Mouse (Mus musculus) liver, embryonic 11.5 days (tissue): Measurements from ENCODE around the gene Cerk. TPM values are rescaled to one million over a fixed set of nuclear protein-coding genes. Genes with fewer than 3 reads are reported as not detected.

Experiments
- ATAC-seq: fragments of 200-750 bp; cut with Nextera tagmentation; replicated peaks from 2 replicates; pipeline ENCODE4 v1.8.0; 2017; ENCODE audit warnings: moderate number of reproducible peaks, mild to moderate bottlenecking, moderate TSS enrichment, moderate library complexity; ENCODE audit not compliant: low FRiP score
- DNase-seq: peaks from one replicate; pipeline ENCODE4 v3.0.0-alpha.2; 2017; ENCODE audit warnings: low spot score
- H3K27ac ChIP-seq: fragments of 300-500 bp; sonication (generic); 2 replicates; pipeline ENCODE4 v1.5.1; 2014; ENCODE audit warnings: mild to moderate bottlenecking, low read depth, low read length, control low read depth
- H3K27me3 ChIP-seq: fragments of 300-500 bp; sonication (generic); replicated peaks from 2 replicates; pipeline ENCODE4 v1.6.1; 2014; ENCODE audit warnings: low read length, mixed read lengths; ENCODE audit not compliant: control insufficient read depth, insufficient read depth
- H3K36me3 ChIP-seq: fragments of 300-500 bp; sonication (generic); 2 replicates; pipeline ENCODE4 v1.6.1; 2014; ENCODE audit warnings: mild to moderate bottlenecking, low read length, moderate library complexity, mixed read lengths; ENCODE audit not compliant: control insufficient read depth, insufficient read depth
- H3K4me1 ChIP-seq: fragments of 300-500 bp; sonication (generic); replicated peaks from 2 replicates; pipeline ENCODE4 v1.6.1; 2014; ENCODE audit warnings: low read length, mixed read lengths; ENCODE audit not compliant: control insufficient read depth, insufficient read depth
- H3K4me2 ChIP-seq: fragments of 300-500 bp; sonication (generic); 2 replicates; pipeline ENCODE4 v1.6.1; 2014; ENCODE audit warnings: mild to moderate bottlenecking, control low read depth, moderate library complexity
- H3K4me3 ChIP-seq: fragments of 300-500 bp; sonication (generic); 2 replicates; pipeline ENCODE4 v1.5.1; 2014; ENCODE audit warnings: low read depth, low read length, control low read depth
- H3K9ac ChIP-seq: fragments of 300-500 bp; sonication (generic); 2 replicates; pipeline ENCODE4 v1.6.1; 2014; ENCODE audit warnings: low read depth, low read length, control low read depth
- H3K9me3 ChIP-seq: fragments of 300-500 bp; sonication (generic); 2 replicates; pipeline ENCODE4 v1.6.1; 2016; ENCODE audit warnings: low read length, inconsistent platforms, mixed read lengths; ENCODE audit not compliant: control insufficient read depth
- WGBS: fragments of 180-500 bp; shearing (Covaris S2); extraction: QIAGEN DNeasy Blood & Tissue Kit; methylation state at CpG from one replicate; pipeline ENCODE4 v1.1.7; 2014; 5-methylcytosine and 5-hydroxymethylcytosine counted together
- polyA plus RNA-seq: library from polyadenylated mRNA; unstranded; fragments of >200 nt; fragmentation: Nextera tagmentation; extraction: Ambion mirVana; gene quantifications from 2 replicates; pipeline ENCODE4 v1.2.1, GENCODE M21; 2014

The Cerk gene
- polyA plus RNA-seq, 1 experiment from 2014 or later = 8.5 TPM

DNA sequence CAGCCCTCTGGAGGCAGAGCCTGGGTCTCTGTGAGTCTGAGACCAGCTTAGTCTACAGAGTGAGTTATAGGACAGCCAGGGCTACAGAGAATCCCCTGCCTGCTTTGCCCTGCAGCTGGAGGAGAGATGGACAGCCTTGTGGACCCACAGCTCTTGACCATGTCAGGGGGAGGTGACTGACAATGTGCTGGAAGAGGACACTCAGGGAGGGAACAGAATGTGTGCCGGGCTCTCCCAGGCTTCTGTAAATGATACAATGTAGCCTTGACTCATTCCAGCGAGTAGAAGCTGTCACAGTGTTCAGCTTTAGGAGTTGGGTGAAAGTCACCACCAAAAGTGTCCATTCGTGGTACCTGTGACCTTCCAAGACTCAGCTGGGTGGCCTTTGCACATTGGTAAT lies 4.4 kb upstream of the Cerk start:
- 79% methylated on average over 3 of the region's 3 CpGs for WGBS
- H3K4me3 ChIP-seq = no peak overlapping the region
- H3K27me3 ChIP-seq = peaks cover 9% of the 10 kb centered on the region; the same call in 1 of the 2 replicates
- H3K9me3 ChIP-seq = no peaks in the 10 kb centered on the region
- no peak overlapping the region for H3K27ac ChIP-seq
- no peak overlapping the region for H3K9ac ChIP-seq
- no peaks in the 10 kb centered on the region for H3K36me3 ChIP-seq
- peaks cover 8% of the 10 kb centered on the region for H3K4me1 ChIP-seq
- no peak overlapping the region for H3K4me2 ChIP-seq
- no peak for ATAC-seq
- no peak for DNase-seq

DNA sequence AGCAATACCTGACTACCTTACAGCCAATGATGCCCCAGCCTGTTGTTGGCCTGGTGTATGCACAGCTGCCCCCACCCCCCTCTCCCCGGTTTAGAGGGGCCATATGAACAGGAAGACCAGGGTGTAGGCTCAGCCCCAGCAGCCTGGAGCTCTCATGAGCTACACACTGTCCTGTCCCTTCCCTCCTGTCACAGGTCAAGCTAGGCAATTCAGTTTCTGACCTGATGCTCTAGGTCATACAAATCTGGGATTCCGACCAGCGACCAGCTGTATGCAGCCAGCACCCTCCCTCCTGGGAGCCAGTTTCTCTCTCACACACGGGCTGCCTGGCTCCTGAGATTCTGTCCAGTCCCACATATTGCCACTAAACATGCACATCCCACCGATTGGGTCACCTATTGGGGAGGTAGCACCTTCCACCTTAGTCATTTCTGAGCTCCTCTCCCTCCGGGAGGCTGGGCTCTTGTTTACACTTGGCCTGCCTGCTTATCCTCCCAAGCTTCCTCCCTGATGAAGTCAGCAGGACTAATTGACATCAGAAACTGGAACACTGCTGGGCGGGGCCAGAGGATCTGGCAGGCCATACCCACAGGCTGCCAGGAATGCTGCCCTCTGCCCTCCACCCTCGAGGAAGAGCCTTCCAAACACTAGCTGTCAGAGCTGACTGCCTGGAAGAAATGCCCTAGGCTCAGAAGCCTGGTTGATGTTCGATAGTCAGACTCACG lies 3.0 kb upstream of the Cerk start:
- no peak overlapping the region for H3K27ac ChIP-seq
- H3K4me1 ChIP-seq = peaks cover 12% of the 10 kb centered on the region
- no peaks in the 10 kb centered on the region for H3K36me3 ChIP-seq
- no peak overlapping the region for H3K9ac ChIP-seq
- no peaks in the 10 kb centered on the region for H3K9me3 ChIP-seq
- H3K27me3 ChIP-seq = peaks cover 15% of the 10 kb centered on the region
- WGBS = 37% methylated on average over 10 of the region's 10 CpGs
- ATAC-seq (no peak), DNase-seq (no peak)
- H3K4me2 ChIP-seq = no peak overlapping the region
- H3K4me3 ChIP-seq = no peak overlapping the region

DNA sequence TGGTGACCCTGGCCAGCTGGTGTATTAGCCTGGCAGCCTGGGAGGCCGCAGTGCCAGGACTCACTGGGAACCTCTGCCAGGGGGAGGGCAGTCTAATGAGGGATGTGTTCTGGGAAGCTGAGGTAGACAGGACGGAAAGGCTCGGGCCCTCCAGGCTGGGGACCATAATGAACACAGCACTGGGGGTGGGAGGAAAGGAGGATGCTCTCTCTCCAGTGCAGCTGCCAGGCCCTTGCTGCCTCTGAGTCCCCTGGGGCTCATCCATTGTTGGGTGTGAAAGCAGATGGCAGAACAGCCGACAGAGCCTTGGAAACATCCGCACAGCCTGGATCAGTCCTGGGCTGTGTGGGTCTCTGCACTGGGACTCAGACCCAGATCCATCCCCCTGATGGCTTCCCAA lies 2.2 kb upstream of the Cerk start:
- no peak overlapping the region for H3K9ac ChIP-seq
- no peaks in the 10 kb centered on the region for H3K36me3 ChIP-seq
- DNase-seq = no peak
- H3K9me3 ChIP-seq = no peaks in the 10 kb centered on the region
- H3K4me1 ChIP-seq = peaks cover 12% of the 10 kb centered on the region
- 69% methylated on average over 5 of the region's 5 CpGs for WGBS
- H3K27me3 ChIP-seq = peaks cover 15% of the 10 kb centered on the region
- ATAC-seq = no peak
- H3K27ac ChIP-seq = no peak overlapping the region
- H3K4me2 ChIP-seq = no peak overlapping the region
- H3K4me3 ChIP-seq = no peak overlapping the region

DNA sequence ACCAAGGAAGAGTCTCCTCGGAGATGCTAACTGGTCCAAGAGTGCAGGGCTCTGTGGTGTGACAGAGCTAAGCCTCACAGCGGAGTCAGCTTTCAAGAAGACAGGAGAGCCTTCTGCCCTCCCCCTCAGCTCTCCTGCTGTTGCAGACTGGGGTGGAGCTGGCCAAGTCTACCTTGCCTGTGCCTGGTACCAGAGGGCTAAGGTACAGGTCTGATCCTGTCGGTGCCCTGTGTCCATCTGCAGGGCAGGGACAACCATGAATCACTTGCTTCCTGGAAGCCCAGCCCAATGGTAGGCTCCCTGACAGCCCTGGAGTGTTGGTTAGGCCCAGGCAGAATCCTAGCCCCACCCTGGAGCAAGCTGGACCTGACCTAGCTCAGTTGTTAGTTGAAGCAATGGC lies 745 bp upstream of the Cerk start:
- no peak overlapping the region for H3K9ac ChIP-seq
- peak overlapping the region; percentile 94 for H3K4me2 ChIP-seq
- 42% methylated on average over 3 of the region's 3 CpGs for WGBS
- H3K4me1 ChIP-seq = peaks cover 23% of the 10 kb centered on the region
- no peak overlapping the region for H3K27ac ChIP-seq
- ATAC-seq (no peak), DNase-seq (no peak)
- H3K36me3 ChIP-seq = no peaks in the 10 kb centered on the region
- H3K27me3 ChIP-seq = peaks cover 15% of the 10 kb centered on the region
- 0 out of 2 replicates have a peak overlapping the region, but pooled peaks have one; percentile 80 for H3K4me3 ChIP-seq
- no peaks in the 10 kb centered on the region for H3K9me3 ChIP-seq

DNA sequence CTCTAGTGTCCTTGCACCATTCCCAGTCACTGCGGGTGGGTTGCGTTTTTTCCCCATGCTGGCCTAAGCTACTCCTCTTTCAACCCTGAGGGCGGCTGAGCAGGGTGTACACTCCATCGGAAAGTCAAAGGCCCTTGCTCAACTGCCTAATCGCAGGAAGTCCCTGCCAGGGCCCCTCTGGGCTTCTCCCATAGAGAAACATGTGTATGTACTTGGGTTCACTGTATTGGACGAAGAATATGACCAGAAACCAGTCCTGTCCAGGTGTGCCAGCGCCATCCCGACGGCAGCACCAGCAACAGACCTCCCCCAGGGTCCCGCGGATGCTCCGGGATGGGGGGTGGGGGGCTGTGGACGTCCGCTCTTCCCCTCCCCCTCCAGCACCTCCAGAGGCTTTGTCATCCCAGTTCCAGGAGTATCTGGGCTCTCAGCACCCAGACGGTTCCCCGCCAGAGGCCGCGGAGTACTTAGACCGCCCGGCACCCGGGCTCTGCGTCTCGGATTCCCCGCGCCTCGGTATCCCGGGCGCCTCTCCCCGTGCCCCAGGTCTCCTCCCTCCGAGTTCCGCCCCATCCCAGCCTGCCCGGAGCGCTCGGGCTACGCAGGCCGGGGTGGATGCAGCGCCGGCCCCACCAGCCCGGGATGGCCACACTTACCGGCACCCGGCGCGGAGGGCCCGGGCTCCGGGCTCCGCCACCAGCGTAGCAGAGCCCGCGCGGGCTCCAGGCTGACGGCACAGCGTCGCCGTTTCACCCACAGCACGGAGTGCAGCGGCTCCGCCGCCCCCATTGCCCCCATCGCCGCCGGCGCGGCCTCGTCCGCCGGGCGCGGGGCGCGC lies 871 bp downstream of the Cerk start:
- Histone ChIP-seq H3K4me3 (peak overlapping the region; percentile 80), H3K9ac (peak overlapping the region; percentile 75), H3K36me3 (no peaks in the 10 kb centered on the region), H3K9me3 (no peaks in the 10 kb centered on the region), H3K4me1 (peaks cover 30% of the 10 kb centered on the region), H3K27ac (peak overlapping the region; percentile 56), H3K27me3 (peaks cover 15% of the 10 kb centered on the region), H3K4me2 (peak overlapping the region; percentile 94)
- ATAC-seq (peak; percentile 27), DNase-seq (peak; percentile 60)
- WGBS = under 1% methylated on average over 70 of the region's 70 CpGs

DNA sequence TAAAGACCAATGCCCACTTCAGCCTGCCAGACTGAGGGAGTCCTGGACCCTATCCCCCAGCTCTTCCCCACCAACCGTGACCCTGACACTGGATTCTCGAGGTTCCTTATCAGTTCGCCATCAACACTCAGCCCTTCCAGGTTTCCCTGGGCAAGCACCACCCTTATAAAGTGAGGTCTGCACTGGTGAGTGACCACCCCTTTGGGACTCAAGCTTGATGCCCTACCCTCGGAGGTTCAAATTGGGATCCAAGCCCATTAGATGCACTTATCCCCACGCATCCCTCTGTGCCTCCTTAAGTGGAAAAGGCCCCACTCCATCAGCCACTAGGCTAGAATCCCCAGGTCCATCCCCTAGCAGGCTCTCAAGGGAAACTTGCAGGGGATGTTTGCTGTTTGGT lies 1.9 kb downstream of the Cerk start:
- WGBS = 63% methylated on average over 5 of the region's 5 CpGs
- DNase-seq = no peak
- H3K4me1 ChIP-seq = peaks cover 30% of the 10 kb centered on the region
- H3K9ac ChIP-seq = no peak overlapping the region
- no peak overlapping the region for H3K27ac ChIP-seq
- H3K4me3 ChIP-seq = peak overlapping the region; percentile 80; the same call in 1 of the 2 replicates
- H3K4me2 ChIP-seq = peak overlapping the region; percentile 94
- ATAC-seq = no peak
- peaks cover 15% of the 10 kb centered on the region for H3K27me3 ChIP-seq
- no peaks in the 10 kb centered on the region for H3K36me3 ChIP-seq
- no peaks in the 10 kb centered on the region for H3K9me3 ChIP-seq

DNA sequence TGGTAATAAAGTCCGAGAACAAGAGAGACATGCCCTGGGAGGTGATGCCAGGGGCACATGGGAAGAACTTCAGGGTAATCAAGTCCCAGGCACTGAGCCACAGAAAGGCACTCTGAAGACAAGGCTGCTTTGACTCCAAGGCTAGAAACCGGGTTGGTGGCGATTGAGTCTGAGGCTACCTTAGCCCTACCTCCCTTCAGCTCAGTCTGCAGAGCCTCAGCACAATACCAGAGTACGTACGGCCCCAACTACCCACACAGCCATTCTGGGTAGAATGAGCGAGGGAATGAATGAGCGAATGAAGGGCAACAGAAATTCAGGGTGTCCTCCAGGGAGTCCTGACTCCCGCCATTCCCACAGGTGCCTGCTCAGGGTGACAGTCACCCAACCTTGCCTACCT lies 2.5 kb downstream of the Cerk start:
- no peak for ATAC-seq
- WGBS = 85% methylated on average over 8 of the region's 8 CpGs

DNA sequence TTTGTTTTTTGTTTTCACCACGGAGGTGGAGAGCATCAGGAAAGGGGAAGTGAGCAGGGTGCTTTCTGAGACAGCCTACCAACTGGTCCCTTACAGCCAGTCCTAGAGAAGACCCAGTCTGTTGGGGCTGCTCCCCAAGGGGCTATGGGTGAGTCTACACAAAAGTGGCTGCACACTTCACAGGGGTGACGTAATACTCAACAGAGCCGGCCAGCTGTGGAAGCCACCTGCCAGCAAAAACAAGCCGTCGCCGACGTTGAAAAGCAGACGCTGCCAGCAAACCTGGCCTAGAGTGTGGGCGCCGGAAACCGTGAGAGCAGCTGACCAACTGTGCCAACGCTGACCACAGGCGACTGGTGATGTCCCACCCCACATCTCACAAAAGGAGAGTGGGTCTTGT lies 3.3 kb downstream of the Cerk start:
- WGBS = 50% methylated on average over 13 of the region's 13 CpGs
- no peak overlapping the region for H3K9ac ChIP-seq
- peak overlapping the region; percentile 58 for H3K27ac ChIP-seq
- ATAC-seq (no peak), DNase-seq (no peak)
- no peak overlapping the region for H3K4me3 ChIP-seq
- H3K36me3 ChIP-seq = no peaks in the 10 kb centered on the region
- H3K9me3 ChIP-seq = no peaks in the 10 kb centered on the region
- peaks cover 15% of the 10 kb centered on the region for H3K27me3 ChIP-seq
- peak overlapping the region; percentile 50 for H3K4me2 ChIP-seq
- peaks cover 30% of the 10 kb centered on the region for H3K4me1 ChIP-seq

More for the DNA sequence above, 2.5 kb downstream of the Cerk start:
- no peak overlapping the region for H3K4me2 ChIP-seq
- H3K4me3 ChIP-seq = no peak overlapping the region
- no peaks in the 10 kb centered on the region for H3K9me3 ChIP-seq
- DNase-seq = no peak
- no peak overlapping the region for H3K27ac ChIP-seq
- H3K4me1 ChIP-seq = peaks cover 30% of the 10 kb centered on the region
- no peaks in the 10 kb centered on the region for H3K36me3 ChIP-seq
- H3K9ac ChIP-seq = no peak overlapping the region
- H3K27me3 ChIP-seq = peaks cover 15% of the 10 kb centered on the region
